Mouse (Mus musculus): ENCODE data around the gene Atpif1.

Gene Atpif1

GRCm38 (mm10) chr4:132532981-132533916 lies at the start of gene Atpif1:
TSS of gene Atpif1 (minus strand) at chr4:132533659.
- H3K4me1 ChIP-seq (replicated peaks; ENCODE audit: low read depth, low read length), result peaks cover 74% of the 10 kb centered on the region
- peak within 1 kb of the TSS; percentile 95 for H3K4me3 ChIP-seq (replicated peaks; ENCODE audit: low read length)
- no peak for TF ChIP-seq POU5F1 (IDR thresholded peaks at IDR 0.05; ENCODE audit: borderline replicate concordance, low read length)
- no peaks in the 10 kb centered on the region for H3K27me3 ChIP-seq (ENCODE audit: insufficient read depth, low read length)
- no peaks in the 10 kb centered on the region for H3K9me3 ChIP-seq (ENCODE audit: low read length)
- H3K36me3 ChIP-seq (ENCODE audit: insufficient read depth, low read length), result peaks cover 48% of the 10 kb centered on the region

- Histone ChIP-seq H3K9me3 (ENCODE audit: low read length) (no peaks in the 10 kb centered on the region), H3K27me3 (ENCODE audit: insufficient read depth, low read length) (peaks cover 12% of the 10 kb centered on the region; the same call in 1 of the 2 replicates), H3K36me3 (ENCODE audit: insufficient read depth, low read length) (no peaks in the 10 kb centered on the region), H3K4me3 (replicated peaks; ENCODE audit: low read length) (no peak overlapping the region), H3K4me1 (replicated peaks; ENCODE audit: low read depth, low read length) (no peaks in the 10 kb centered on the region)
- TF ChIP-seq CTCF (conservative IDR thresholded peaks at IDR 0.05; ENCODE audit: low read length) (no peak), NANOG (IDR thresholded peaks at IDR 0.05; ENCODE audit: borderline replicate concordance, low read length) (no peak), POU5F1 (IDR thresholded peaks at IDR 0.05; ENCODE audit: borderline replicate concordance, low read length) (no peak)
Observed at GRCm38 (mm10) chr4:132574809-132575347, 41.4 kb upstream of the Atpif1 start.

GRCm38 (mm10) chr4:132573327-132573726 lies 39.9 kb upstream of the Atpif1 start:
- H3K27me3 ChIP-seq (ENCODE audit: insufficient read depth, low read length), result peaks cover 16% of the 10 kb centered on the region
- no peak overlapping the region for H3K4me3 ChIP-seq (replicated peaks; ENCODE audit: low read length)
- TF ChIP-seq POU5F1 (IDR thresholded peaks at IDR 0.05; ENCODE audit: borderline replicate concordance, low read length) (no peak), CTCF (conservative IDR thresholded peaks at IDR 0.05; ENCODE audit: low read length) (no peak), NANOG (IDR thresholded peaks at IDR 0.05; ENCODE audit: borderline replicate concordance, low read length) (no peak)
- no peaks in the 10 kb centered on the region for H3K36me3 ChIP-seq (ENCODE audit: insufficient read depth, low read length)
- no peaks in the 10 kb centered on the region for H3K9me3 ChIP-seq (ENCODE audit: low read length)
- H3K4me1 ChIP-seq (replicated peaks; ENCODE audit: low read depth, low read length), result peaks cover 4% of the 10 kb centered on the region

- H3K4me1 ChIP-seq (replicated peaks; ENCODE audit: low read depth, low read length), result peaks cover 18% of the 10 kb centered on the region
- H3K4me3 ChIP-seq (replicated peaks; ENCODE audit: low read length), result no peak overlapping the region
- H3K36me3 ChIP-seq (ENCODE audit: insufficient read depth, low read length), result no peaks in the 10 kb centered on the region
- TF ChIP-seq NANOG (IDR thresholded peaks at IDR 0.05; ENCODE audit: borderline replicate concordance, low read length) (no peak), POU5F1 (IDR thresholded peaks at IDR 0.05; ENCODE audit: borderline replicate concordance, low read length) (no peak), CTCF (conservative IDR thresholded peaks at IDR 0.05; ENCODE audit: low read length) (no peak)
- H3K9me3 ChIP-seq (ENCODE audit: low read length), result no peaks in the 10 kb centered on the region
- H3K27me3 ChIP-seq (ENCODE audit: insufficient read depth, low read length), result peaks cover 16% of the 10 kb centered on the region
Observed at GRCm38 (mm10) chr4:132571190-132571589, 37.7 kb upstream of the Atpif1 start.

GRCm38 (mm10) chr4:132569115-132569514 lies 35.7 kb upstream of the Atpif1 start:
- peaks cover 16% of the 10 kb centered on the region for H3K27me3 ChIP-seq (ENCODE audit: insufficient read depth, low read length)
- no peaks in the 10 kb centered on the region for H3K36me3 ChIP-seq (ENCODE audit: insufficient read depth, low read length)
- H3K4me1 ChIP-seq (replicated peaks; ENCODE audit: low read depth, low read length), result peaks cover 32% of the 10 kb centered on the region
- no peaks in the 10 kb centered on the region for H3K9me3 ChIP-seq (ENCODE audit: low read length)
- TF ChIP-seq NANOG (IDR thresholded peaks at IDR 0.05; ENCODE audit: borderline replicate concordance, low read length) (no peak), POU5F1 (IDR thresholded peaks at IDR 0.05; ENCODE audit: borderline replicate concordance, low read length) (no peak), CTCF (conservative IDR thresholded peaks at IDR 0.05; ENCODE audit: low read length) (peak; percentile 82)
- 0 out of 2 replicates have a peak overlapping the region, but pooled peaks have one; percentile 4 for H3K4me3 ChIP-seq (replicated peaks; ENCODE audit: low read length)

- Histone ChIP-seq H3K27me3 (ENCODE audit: insufficient read depth, low read length) (peaks cover 17% of the 10 kb centered on the region), H3K4me3 (replicated peaks; ENCODE audit: low read length) (peak overlapping the region; percentile 37), H3K4me1 (replicated peaks; ENCODE audit: low read depth, low read length) (peaks cover 41% of the 10 kb centered on the region), H3K36me3 (ENCODE audit: insufficient read depth, low read length) (no peaks in the 10 kb centered on the region), H3K9me3 (ENCODE audit: low read length) (no peaks in the 10 kb centered on the region)
- no peak for TF ChIP-seq POU5F1 (IDR thresholded peaks at IDR 0.05; ENCODE audit: borderline replicate concordance, low read length)
- no peak for TF ChIP-seq NANOG (IDR thresholded peaks at IDR 0.05; ENCODE audit: borderline replicate concordance, low read length)
- TF ChIP-seq CTCF (conservative IDR thresholded peaks at IDR 0.05; ENCODE audit: low read length), result no peak
Observed at GRCm38 (mm10) chr4:132567361-132567779, 33.9 kb upstream of the Atpif1 start.

- peaks cover 13% of the 10 kb centered on the region for H3K27me3 ChIP-seq (ENCODE audit: insufficient read depth, low read length)
- H3K4me3 ChIP-seq (replicated peaks; ENCODE audit: low read length), result no peak overlapping the region
- no peak for TF ChIP-seq POU5F1 (IDR thresholded peaks at IDR 0.05; ENCODE audit: borderline replicate concordance, low read length)
- no peak for TF ChIP-seq CTCF (conservative IDR thresholded peaks at IDR 0.05; ENCODE audit: low read length)
- no peak for TF ChIP-seq NANOG (IDR thresholded peaks at IDR 0.05; ENCODE audit: borderline replicate concordance, low read length)
- no peaks in the 10 kb centered on the region for H3K9me3 ChIP-seq (ENCODE audit: low read length)
- H3K36me3 ChIP-seq (ENCODE audit: insufficient read depth, low read length), result no peaks in the 10 kb centered on the region
- H3K4me1 ChIP-seq (replicated peaks; ENCODE audit: low read depth, low read length), result peaks cover 41% of the 10 kb centered on the region
Observed at GRCm38 (mm10) chr4:132565089-132565747, 31.8 kb upstream of the Atpif1 start.

- 0 out of 2 replicates have a peak, but pooled peaks cover 6% of the 10 kb centered on the region for H3K27me3 ChIP-seq (ENCODE audit: insufficient read depth, low read length)
- TF ChIP-seq POU5F1 (IDR thresholded peaks at IDR 0.05; ENCODE audit: borderline replicate concordance, low read length) (no peak), NANOG (IDR thresholded peaks at IDR 0.05; ENCODE audit: borderline replicate concordance, low read length) (no peak), CTCF (conservative IDR thresholded peaks at IDR 0.05; ENCODE audit: low read length) (no peak)
- H3K36me3 ChIP-seq (ENCODE audit: insufficient read depth, low read length), result no peaks in the 10 kb centered on the region
- peaks cover 36% of the 10 kb centered on the region for H3K4me1 ChIP-seq (replicated peaks; ENCODE audit: low read depth, low read length)
- H3K9me3 ChIP-seq (ENCODE audit: low read length), result no peaks in the 10 kb centered on the region
- no peak within 1 kb of the TSS for H3K4me3 ChIP-seq (replicated peaks; ENCODE audit: low read length)
Observed at GRCm38 (mm10) chr4:132563965-132564364, 30.5 kb upstream of the Atpif1 start, which contains the start of gene Ptafr. TSS of gene Ptafr (plus strand) at chr4:132564067.

Data from E14TG2a.4 (cell line).